Mouse (Mus musculus): Measurements from ENCODE around the gene Rps5. TPM values are rescaled to one million over a fixed set of nuclear protein-coding genes. Genes with fewer than 3 reads are reported as not detected.
"Not testable (repeated sequence)": the region's sequence is repeated elsewhere in the genome, so short reads cannot be mapped to it uniquely, and the experiment has no call there.

The Rps5 gene
- polyA plus RNA-seq, 1 experiment from 2014 or later = 541 TPM

- WGBS (ENCODE audit: insufficient replicate concordance) = 7% methylated on average over 65 of the region's 65 CpGs
- Histone ChIP-seq H3K4me3 (replicated peaks) (peak overlapping the region; percentile 42), H3K36me3 (replicated peaks) (peaks cover 44% of the 10 kb centered on the region), H3K9me3 (replicated peaks) (no peaks in the 10 kb centered on the region), H3K4me1 (replicated peaks) (peaks cover 37% of the 10 kb centered on the region), H3K27me3 (peaks cover 20% of the 10 kb centered on the region), H3K9ac (peak overlapping the region; percentile 11; the same call in 1 of the 2 replicates), H3K4me2 (peak overlapping the region; percentile 62), H3K27ac (replicated peaks) (no peak overlapping the region)
- ATAC-seq (ENCODE audit: insufficient read depth) = peak; percentile 27; the same call in 1 of the 2 replicates
These were observed 5.9 kb downstream of the Rps5 start for GRCm38 (mm10) chr7:12927693-12928589.

GRCm38 (mm10) chr7:12933615-12934140 is 11.6 kb downstream of the Rps5 start:
- H3K9ac ChIP-seq = no peak overlapping the region
- H3K4me3 ChIP-seq (replicated peaks) = no peak overlapping the region
- H3K36me3 ChIP-seq (replicated peaks) = no peaks in the 10 kb centered on the region
- H3K4me1 ChIP-seq (replicated peaks) = no peaks in the 10 kb centered on the region
- peaks cover 7% of the 10 kb centered on the region for H3K27me3 ChIP-seq
- H3K4me2 ChIP-seq = no peak overlapping the region
- no peak overlapping the region for H3K27ac ChIP-seq (replicated peaks)
- WGBS (ENCODE audit: insufficient replicate concordance) = 72% methylated on average over 4 of the region's 4 CpGs
- H3K9me3 ChIP-seq (replicated peaks) = no peaks in the 10 kb centered on the region
- ATAC-seq (ENCODE audit: insufficient read depth) = no peak

DNA sequence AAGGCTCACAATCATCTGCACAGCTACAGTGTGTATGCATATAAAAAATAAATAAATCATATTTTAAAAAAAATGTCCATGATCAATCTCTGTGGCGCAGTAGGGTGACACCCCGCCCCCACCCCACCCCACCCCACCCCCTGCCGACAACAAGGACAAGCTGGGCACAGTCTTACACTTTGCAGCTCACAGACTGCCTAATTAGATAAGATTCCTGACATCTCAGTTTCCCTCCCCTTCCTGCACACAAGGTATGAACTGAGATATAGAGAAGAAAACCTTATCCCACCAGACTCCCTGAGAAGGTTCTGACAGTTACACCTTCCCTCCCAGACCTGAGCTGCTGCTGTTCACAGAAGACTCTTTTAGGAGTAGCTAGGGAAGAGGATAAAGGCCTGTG is 12.7 kb downstream of the Rps5 start:
- Histone ChIP-seq H3K27ac (replicated peaks) (no peak overlapping the region), H3K4me3 (replicated peaks) (no peak overlapping the region), H3K9ac (no peak overlapping the region), H3K9me3 (replicated peaks) (no peaks in the 10 kb centered on the region), H3K4me2 (no peak overlapping the region), H3K27me3 (no peaks in the 10 kb centered on the region; the same call in 1 of the 2 replicates), H3K4me1 (replicated peaks) (no peaks in the 10 kb centered on the region), H3K36me3 (replicated peaks) (no peaks in the 10 kb centered on the region)
- WGBS (ENCODE audit: insufficient replicate concordance) = 32% methylated on average over 3 of the region's 3 CpGs
- no peak for ATAC-seq (ENCODE audit: insufficient read depth)

DNA sequence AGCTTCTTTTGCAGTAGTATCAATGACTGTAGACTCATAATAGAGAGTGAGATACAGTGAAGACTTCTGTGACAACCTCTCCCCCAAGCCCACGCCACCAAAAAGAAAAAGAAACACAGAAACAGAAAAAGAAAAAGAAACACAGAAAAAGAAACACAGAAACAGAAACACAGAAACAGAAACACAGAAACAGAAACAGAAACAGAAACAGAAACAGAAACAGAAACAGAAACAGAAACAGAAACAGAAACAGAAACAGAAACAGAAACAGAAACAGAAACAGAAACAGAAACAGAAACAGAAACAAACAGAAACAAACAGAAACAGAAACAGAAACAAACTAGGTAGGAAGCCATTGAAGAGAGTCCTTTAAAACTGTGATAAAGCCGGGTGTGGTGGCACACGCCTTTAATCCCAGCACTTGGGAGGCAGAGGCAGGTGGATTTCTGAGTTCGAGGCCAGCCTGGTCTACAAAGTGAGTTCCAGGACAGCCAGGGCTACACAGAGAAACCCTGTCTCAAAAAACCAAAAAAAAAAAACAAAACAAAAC is 15.2 kb downstream of the Rps5 start:
- not testable (repeated sequence) for ATAC-seq (ENCODE audit: insufficient read depth); H3K9me3 ChIP-seq (replicated peaks); H3K27me3 ChIP-seq; H3K4me1 ChIP-seq (replicated peaks); H3K9ac ChIP-seq; H3K27ac ChIP-seq (replicated peaks); H3K36me3 ChIP-seq (replicated peaks); H3K4me3 ChIP-seq (replicated peaks); H3K4me2 ChIP-seq
- WGBS (ENCODE audit: insufficient replicate concordance) = 67% methylated on average over 4 of the region's 4 CpGs

DNA sequence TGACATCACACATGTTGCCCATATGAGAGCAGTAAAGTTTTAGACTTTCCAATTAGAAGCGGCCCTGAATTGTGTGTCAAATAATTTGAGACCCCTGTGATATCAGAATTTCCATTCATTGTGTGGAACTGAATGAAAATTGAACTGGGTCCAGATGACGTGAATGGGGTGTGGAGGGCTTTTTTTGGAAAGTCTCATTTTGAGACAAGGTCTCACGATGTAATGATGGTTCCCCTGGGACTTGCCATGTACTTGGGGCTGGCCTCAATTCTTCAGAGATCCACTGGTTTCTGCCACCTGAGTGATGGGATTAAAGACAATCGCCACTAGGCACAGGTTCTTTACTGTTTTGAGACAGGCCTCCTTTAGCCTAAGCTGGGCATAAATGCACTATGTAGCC is 18.5 kb downstream of the Rps5 start:
- Histone ChIP-seq H3K9ac (no peak overlapping the region), H3K9me3 (replicated peaks) (no peaks in the 10 kb centered on the region), H3K27me3 (no peaks in the 10 kb centered on the region; the same call in 1 of the 2 replicates), H3K36me3 (replicated peaks) (no peaks in the 10 kb centered on the region), H3K27ac (replicated peaks) (no peak overlapping the region), H3K4me3 (replicated peaks) (no peak overlapping the region), H3K4me1 (replicated peaks) (no peaks in the 10 kb centered on the region), H3K4me2 (no peak overlapping the region)
- no peak for ATAC-seq (ENCODE audit: insufficient read depth)
- WGBS (ENCODE audit: insufficient replicate concordance) = 68% methylated on average over 4 of the region's 4 CpGs

GRCm38 (mm10) chr7:12943488-12943887 is 21.4 kb downstream of the Rps5 start:
- Histone ChIP-seq H3K4me3 (replicated peaks) (no peak overlapping the region), H3K36me3 (replicated peaks) (no peaks in the 10 kb centered on the region), H3K27ac (replicated peaks) (no peak overlapping the region), H3K27me3 (no peaks in the 10 kb centered on the region), H3K9ac (no peak overlapping the region), H3K9me3 (replicated peaks) (no peaks in the 10 kb centered on the region), H3K4me2 (no peak overlapping the region), H3K4me1 (replicated peaks) (peaks cover under 1% of the 10 kb centered on the region; the same call in 1 of the 2 replicates)
- no peak for ATAC-seq (ENCODE audit: insufficient read depth)

DNA sequence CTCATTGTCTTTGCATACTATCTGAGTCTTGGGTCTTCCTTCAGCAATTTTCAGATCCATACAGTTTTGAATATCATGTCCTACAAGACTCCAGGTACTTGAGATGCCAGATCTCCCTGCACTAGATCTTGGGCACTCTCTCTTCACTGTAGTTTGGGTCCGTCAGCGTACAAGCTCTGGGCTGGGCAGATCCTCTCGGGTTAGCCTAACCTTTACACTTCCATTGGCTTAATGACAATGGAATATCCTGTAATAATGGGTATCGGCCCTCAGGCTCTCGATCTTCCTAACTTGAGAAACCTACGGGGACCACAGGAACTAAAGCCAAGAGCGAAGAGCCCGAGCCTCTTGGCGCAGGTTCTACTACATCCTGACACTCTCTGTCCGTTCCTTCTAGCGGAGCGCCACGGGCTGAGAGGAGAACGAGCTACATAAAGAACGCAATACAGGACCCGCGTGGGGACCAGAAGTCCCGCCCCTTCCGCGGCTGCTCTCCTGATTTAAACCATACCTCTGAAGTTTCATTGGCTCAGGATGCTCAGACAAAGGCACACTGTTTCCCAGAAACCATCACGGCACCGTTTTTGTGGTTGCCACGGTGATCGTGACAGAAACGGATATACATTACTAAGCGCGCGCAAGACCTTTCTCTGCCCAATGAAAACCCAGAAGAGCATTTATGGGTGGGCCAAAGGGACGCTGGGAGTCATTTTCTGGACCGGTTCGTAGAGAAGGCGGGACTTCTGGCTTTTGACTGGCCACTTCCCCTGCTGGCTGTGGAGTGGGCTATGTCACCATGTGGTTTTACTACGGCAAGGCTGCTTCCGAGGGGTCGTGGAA is 27.2 kb downstream of the Rps5 start:
- Histone ChIP-seq H3K4me2 (peak overlapping the region; percentile 84), H3K4me1 (replicated peaks) (peaks cover 33% of the 10 kb centered on the region), H3K27ac (replicated peaks) (peak overlapping the region; percentile 79), H3K4me3 (replicated peaks) (peak overlapping the region; percentile 66), H3K9me3 (replicated peaks) (no peaks in the 10 kb centered on the region), H3K9ac (peak overlapping the region; percentile 70), H3K27me3 (no peaks in the 10 kb centered on the region), H3K36me3 (replicated peaks) (no peaks in the 10 kb centered on the region)
- peak; percentile 97 for ATAC-seq (ENCODE audit: insufficient read depth)
- WGBS (ENCODE audit: insufficient replicate concordance) = 11% methylated on average over 35 of the region's 35 CpGs

DNA sequence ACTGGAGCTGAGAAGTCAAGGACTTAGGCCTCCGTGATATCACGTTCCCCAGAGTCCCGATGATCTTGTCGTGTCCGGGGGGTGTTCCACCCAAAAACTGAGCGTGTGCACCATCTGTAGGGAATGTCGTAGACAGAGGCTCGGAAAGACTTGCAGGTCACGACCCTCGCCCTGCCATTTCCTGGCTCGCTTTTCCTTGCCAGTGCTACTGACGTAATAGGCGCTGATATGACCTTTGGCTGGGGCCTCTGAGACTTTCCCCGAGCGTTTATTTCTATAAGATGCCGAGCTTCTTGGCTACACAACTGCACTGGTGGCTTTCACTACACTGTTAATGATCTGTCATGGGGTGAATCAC is 27.8 kb downstream of the Rps5 start:
- H3K36me3 ChIP-seq (replicated peaks) = no peaks in the 10 kb centered on the region
- peak overlapping the region; percentile 70 for H3K9ac ChIP-seq
- H3K4me1 ChIP-seq (replicated peaks) = peaks cover 33% of the 10 kb centered on the region
- WGBS (ENCODE audit: insufficient replicate concordance) = 3% methylated on average over 16 of the region's 16 CpGs
- H3K4me3 ChIP-seq (replicated peaks) = peak overlapping the region; percentile 66
- H3K4me2 ChIP-seq = peak overlapping the region; percentile 84
- H3K27ac ChIP-seq (replicated peaks) = peak overlapping the region; percentile 79
- peak; percentile 51 for ATAC-seq (ENCODE audit: insufficient read depth)
- no peaks in the 10 kb centered on the region for H3K9me3 ChIP-seq (replicated peaks)
- no peaks in the 10 kb centered on the region for H3K27me3 ChIP-seq

DNA sequence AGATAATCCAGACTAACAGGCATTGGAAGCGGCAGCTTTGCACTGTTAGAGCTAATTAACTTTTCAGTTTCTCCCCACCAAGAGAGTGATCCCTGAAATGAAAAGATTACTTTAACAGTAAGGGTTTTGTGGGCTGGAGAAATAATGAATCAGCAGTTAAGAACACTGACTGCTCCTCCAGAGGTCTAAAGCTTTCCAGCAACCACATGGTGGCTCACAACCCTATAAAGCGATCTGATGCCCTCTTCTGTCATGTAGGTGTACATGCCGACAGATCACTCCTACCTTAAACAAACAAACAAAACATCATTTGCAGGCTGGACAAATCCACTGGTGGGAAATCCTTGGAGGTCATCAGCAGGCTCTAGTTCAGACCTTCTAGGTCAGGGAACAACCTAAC is 32.8 kb downstream of the Rps5 start:
- H3K27me3 ChIP-seq = no peaks in the 10 kb centered on the region
- no peak overlapping the region for H3K4me3 ChIP-seq (replicated peaks)
- H3K9me3 ChIP-seq (replicated peaks) = no peaks in the 10 kb centered on the region
- ATAC-seq (ENCODE audit: insufficient read depth) = no peak
- peaks cover 26% of the 10 kb centered on the region for H3K4me1 ChIP-seq (replicated peaks)
- WGBS (ENCODE audit: insufficient replicate concordance) = 18% methylated on average over 3 of the region's 3 CpGs
- no peak overlapping the region for H3K27ac ChIP-seq (replicated peaks)
- H3K4me2 ChIP-seq = no peak overlapping the region
- no peaks in the 10 kb centered on the region for H3K36me3 ChIP-seq (replicated peaks)
- H3K9ac ChIP-seq = no peak overlapping the region

- H3K9ac ChIP-seq = no peak overlapping the region
- H3K9me3 ChIP-seq (replicated peaks) = no peaks in the 10 kb centered on the region
- H3K4me2 ChIP-seq = no peak overlapping the region
- no peak overlapping the region for H3K4me3 ChIP-seq (replicated peaks)
- ATAC-seq (ENCODE audit: insufficient read depth) = no peak
- peaks cover 18% of the 10 kb centered on the region for H3K4me1 ChIP-seq (replicated peaks)
- no peaks in the 10 kb centered on the region for H3K27me3 ChIP-seq
- WGBS (ENCODE audit: insufficient replicate concordance) = 60% methylated on average over 5 of the region's 5 CpGs
- H3K36me3 ChIP-seq (replicated peaks) = no peaks in the 10 kb centered on the region
- no peak overlapping the region for H3K27ac ChIP-seq (replicated peaks)
These were observed 35.4 kb downstream of the Rps5 start for GRCm38 (mm10) chr7:12957511-12957910.

- Histone ChIP-seq H3K9ac (no peak overlapping the region), H3K4me1 (replicated peaks) (peaks cover 22% of the 10 kb centered on the region), H3K4me3 (replicated peaks) (no peak overlapping the region), H3K27me3 (no peaks in the 10 kb centered on the region), H3K9me3 (replicated peaks) (no peaks in the 10 kb centered on the region), H3K27ac (replicated peaks) (no peak overlapping the region), H3K4me2 (no peak overlapping the region), H3K36me3 (replicated peaks) (no peaks in the 10 kb centered on the region)
- ATAC-seq (ENCODE audit: insufficient read depth) = no peak
- WGBS (ENCODE audit: insufficient replicate concordance) = 60% methylated on average over 4 of the region's 4 CpGs
These were observed 36.9 kb downstream of the Rps5 start for GRCm38 (mm10) chr7:12958948-12959347.
